Mouse (Mus musculus): Measurements from ENCODE around the gene Eme2.
"Not testable (repeated sequence)": the region's sequence is repeated elsewhere in the genome, so short reads cannot be mapped to it uniquely, and the experiment has no call there.

Gene Eme2

GRCm38 (mm10) chr17:24894995-24895547 is at the start of gene Eme2, which contains the start of gene Mrps34:
Gene Eme2, minus strand, starts transcription at chr17:24895087.
Gene Mrps34, plus strand, starts transcription at chr17:24895116.
- peak; percentile 87 for DNase-seq (ENCODE audit: low read depth, low spot score)

GRCm38 (mm10) chr17:24943589-24943988 is 48.7 kb upstream of the Eme2 start:
- not testable (repeated sequence) for DNase-seq (ENCODE audit: low read depth, low spot score)

GRCm38 (mm10) chr17:24943036-24943435 is 48.1 kb upstream of the Eme2 start:
- no peak for DNase-seq (ENCODE audit: low read depth, low spot score)

GRCm38 (mm10) chr17:24942453-24942852 is 47.6 kb upstream of the Eme2 start:
- not testable (repeated sequence) for DNase-seq (ENCODE audit: low read depth, low spot score)

GRCm38 (mm10) chr17:24937266-24937665 is 42.4 kb upstream of the Eme2 start:
- DNase-seq (ENCODE audit: low read depth, low spot score) = no peak

- peak; percentile 86 for DNase-seq (ENCODE audit: low read depth, low spot score)
These were observed 41.7 kb upstream of the Eme2 start, which contains the start of gene Mapk8ip3 for GRCm38 (mm10) chr17:24936259-24937237. Gene Mapk8ip3, minus strand, starts transcription at chr17:24936977.

- DNase-seq (ENCODE audit: low read depth, low spot score) = no peak
These were observed 40.8 kb upstream of the Eme2 start for GRCm38 (mm10) chr17:24935666-24936065.

GRCm38 (mm10) chr17:24934926-24935325 is 40.0 kb upstream of the Eme2 start:
- DNase-seq (ENCODE audit: low read depth, low spot score) = no peak

- DNase-seq (ENCODE audit: low read depth, low spot score) = no peak
These were observed 38.3 kb upstream of the Eme2 start for GRCm38 (mm10) chr17:24933163-24933562.

- no peak for DNase-seq (ENCODE audit: low read depth, low spot score)
These were observed 37.5 kb upstream of the Eme2 start for GRCm38 (mm10) chr17:24932431-24932830.

- no peak for DNase-seq (ENCODE audit: low read depth, low spot score)
These were observed 34.6 kb upstream of the Eme2 start for GRCm38 (mm10) chr17:24929506-24929905.

- DNase-seq (ENCODE audit: low read depth, low spot score) = no peak
These were observed 28.4 kb upstream of the Eme2 start for GRCm38 (mm10) chr17:24923246-24923645.

- no peak for DNase-seq (ENCODE audit: low read depth, low spot score)
These were observed 19.1 kb upstream of the Eme2 start for GRCm38 (mm10) chr17:24913984-24914383.

- DNase-seq (ENCODE audit: low read depth, low spot score) = no peak
These were observed 12.7 kb upstream of the Eme2 start for GRCm38 (mm10) chr17:24907591-24907990.

GRCm38 (mm10) chr17:24903767-24904166 is 8.9 kb upstream of the Eme2 start:
- DNase-seq (ENCODE audit: low read depth, low spot score) = no peak

GRCm38 (mm10) chr17:24902671-24903474 is 8.0 kb upstream of the Eme2 start:
- no peak for DNase-seq (ENCODE audit: low read depth, low spot score)

- no peak for DNase-seq (ENCODE audit: low read depth, low spot score)
These were observed 7.2 kb upstream of the Eme2 start for GRCm38 (mm10) chr17:24902124-24902523.

- no peak for DNase-seq (ENCODE audit: low read depth, low spot score)
These were observed 5.1 kb upstream of the Eme2 start for GRCm38 (mm10) chr17:24900014-24900413.

- DNase-seq (ENCODE audit: low read depth, low spot score) = no peak
These were observed 4.3 kb upstream of the Eme2 start for GRCm38 (mm10) chr17:24899153-24899552.

- no peak for DNase-seq (ENCODE audit: low read depth, low spot score)
These were observed 3.4 kb upstream of the Eme2 start for GRCm38 (mm10) chr17:24898041-24898854.

GRCm38 (mm10) chr17:24897600-24897999 is 2.7 kb upstream of the Eme2 start:
- no peak for DNase-seq (ENCODE audit: low read depth, low spot score)
